Mouse (Mus musculus): ENCODE data around the gene Agpat3. TPM values are rescaled to one million over a fixed set of nuclear protein-coding genes. Genes with fewer than 3 reads are reported as not detected.

Agpat3 gene
- total RNA-seq (2014; rRNA removed) (106 and 137 TPM in 2 replicates), polyA plus RNA-seq (2015; fragmentation: Nextera tagmentation; extraction: Ambion mirVana) (91.7 and 96.8 TPM in 2 replicates)

GRCm38 (mm10) chr10:78351887-78352665, at the start of gene Agpat3:
Gene Agpat3 (minus strand): TSS chr10:78352489.
- Histone ChIP-seq H3K4me2 (ENCODE audit: low read depth, low read length, poor library complexity, severe bottlenecking) (peak within 1 kb of the TSS; percentile 87), H3K9me3 (ENCODE audit: low read length) (no peaks in the 10 kb centered on the region), H3K36me3 (ENCODE audit: insufficient read depth, low read length) (no peaks in the 10 kb centered on the region), H3K27me3 (ENCODE audit: insufficient read depth, low read length) (no peaks in the 10 kb centered on the region), H3K27ac (ENCODE audit: low read depth, low read length) (peak within 1 kb of the TSS; percentile 74), H3K4me1 (ENCODE audit: insufficient read depth, low read length) (peaks cover 9% of the 10 kb centered on the region), H3K4me3 (ENCODE audit: low read depth, low read length) (peak within 1 kb of the TSS; percentile 95), H3K9ac (replicated peaks; ENCODE audit: low read length, poor library complexity, severe bottlenecking) (peak within 1 kb of the TSS; percentile 98)
- TF ChIP-seq CTCF (IDR thresholded peaks at IDR 0.05), result no peak
- peak; percentile 82 for ATAC-seq (ENCODE audit: low FRiP score)
- peak; percentile 61 for DNase-seq (ENCODE audit: low spot score)
- WGBS, result under 1% methylated on average over 42 of the region's 113 CpGs

- 89% methylated on average over 2 of the region's 2 CpGs for WGBS
- peaks cover 64% of the 10 kb centered on the region for H3K36me3 ChIP-seq (ENCODE audit: insufficient read depth, low read length)
These were observed 48.8 kb upstream of the Agpat3 start for GRCm38 (mm10) chr10:78401127-78401526.

DNA sequence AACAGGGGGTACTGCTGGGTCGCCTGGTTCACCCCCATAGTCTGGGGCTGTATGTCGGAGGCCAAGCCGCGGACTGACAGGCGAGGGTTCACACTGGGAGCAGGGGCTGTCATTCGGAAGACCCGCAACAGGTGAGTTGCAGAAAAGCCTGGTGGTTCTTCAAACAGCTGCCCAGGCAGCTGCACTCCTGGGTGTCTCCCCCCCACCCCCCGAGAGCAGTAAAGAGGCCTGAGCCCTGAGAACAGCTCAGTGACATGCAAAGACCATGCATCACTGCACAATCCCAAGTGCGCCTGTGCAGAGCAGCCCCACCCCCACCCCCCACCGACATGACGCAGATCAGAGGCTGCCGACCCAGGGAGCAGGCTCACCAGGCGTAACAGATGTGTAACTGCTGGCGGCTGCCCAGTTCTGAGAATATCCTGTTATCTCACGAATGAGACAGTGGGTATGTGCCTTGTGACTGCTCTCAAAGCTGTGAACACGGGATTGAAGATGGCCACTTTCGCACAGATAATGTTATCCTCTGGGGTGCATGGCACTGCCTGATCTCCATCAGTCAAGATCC, 46.9 kb upstream of the Agpat3 start:
- Histone ChIP-seq H3K27me3 (ENCODE audit: insufficient read depth, low read length) (no peaks in the 10 kb centered on the region), H3K4me2 (ENCODE audit: low read depth, low read length, poor library complexity, severe bottlenecking) (no peak overlapping the region), H3K4me1 (ENCODE audit: insufficient read depth, low read length) (peaks cover 4% of the 10 kb centered on the region; the same call in 1 of the 2 replicates), H3K36me3 (ENCODE audit: insufficient read depth, low read length) (peaks cover 47% of the 10 kb centered on the region), H3K9ac (replicated peaks; ENCODE audit: low read length, poor library complexity, severe bottlenecking) (0 out of 2 replicates have a peak overlapping the region, but pooled peaks have one; percentile 19), H3K9me3 (ENCODE audit: low read length) (no peaks in the 10 kb centered on the region), H3K4me3 (ENCODE audit: low read depth, low read length) (no peak overlapping the region), H3K27ac (ENCODE audit: low read depth, low read length) (peak overlapping the region; percentile 47; the same call in 1 of the 2 replicates)
- 32% methylated on average over 17 of the region's 17 CpGs for WGBS
- DNase-seq (ENCODE audit: low spot score) (peak; percentile 62), ATAC-seq (ENCODE audit: low FRiP score) (peak; percentile 36)
- TF ChIP-seq CTCF (IDR thresholded peaks at IDR 0.05), result no peak

More at GRCm38 (mm10) chr10:78401127-78401526, 48.8 kb upstream of the Agpat3 start:
- Histone ChIP-seq H3K9ac (replicated peaks; ENCODE audit: low read length, poor library complexity, severe bottlenecking) (no peak overlapping the region), H3K27me3 (ENCODE audit: insufficient read depth, low read length) (no peaks in the 10 kb centered on the region), H3K4me1 (ENCODE audit: insufficient read depth, low read length) (no peaks in the 10 kb centered on the region; the same call in 1 of the 2 replicates), H3K27ac (ENCODE audit: low read depth, low read length) (no peak overlapping the region), H3K4me3 (ENCODE audit: low read depth, low read length) (no peak overlapping the region), H3K4me2 (ENCODE audit: low read depth, low read length, poor library complexity, severe bottlenecking) (no peak overlapping the region), H3K9me3 (ENCODE audit: low read length) (no peaks in the 10 kb centered on the region)
- no peak for DNase-seq (ENCODE audit: low spot score)
- TF ChIP-seq CTCF (IDR thresholded peaks at IDR 0.05), result no peak
- no peak for ATAC-seq (ENCODE audit: low FRiP score)

GRCm38 (mm10) chr10:78396625-78396885, 44.3 kb upstream of the Agpat3 start:
- no peak for TF ChIP-seq CTCF (IDR thresholded peaks at IDR 0.05)
- Histone ChIP-seq H3K9me3 (ENCODE audit: low read length) (no peaks in the 10 kb centered on the region), H3K27me3 (ENCODE audit: insufficient read depth, low read length) (peaks cover 7% of the 10 kb centered on the region), H3K9ac (replicated peaks; ENCODE audit: low read length, poor library complexity, severe bottlenecking) (no peak overlapping the region), H3K4me1 (ENCODE audit: insufficient read depth, low read length) (peaks cover 4% of the 10 kb centered on the region; the same call in 1 of the 2 replicates), H3K36me3 (ENCODE audit: insufficient read depth, low read length) (peaks cover 21% of the 10 kb centered on the region), H3K4me3 (ENCODE audit: low read depth, low read length) (no peak overlapping the region), H3K4me2 (ENCODE audit: low read depth, low read length, poor library complexity, severe bottlenecking) (peak overlapping the region; percentile 16), H3K27ac (ENCODE audit: low read depth, low read length) (peak overlapping the region; percentile 81)
- 52% methylated on average over 4 of the region's 4 CpGs for WGBS
- no peak for DNase-seq (ENCODE audit: low spot score)
- peak; percentile 6 for ATAC-seq (ENCODE audit: low FRiP score)

GRCm38 (mm10) chr10:78395819-78396624, 43.7 kb upstream of the Agpat3 start:
- peaks cover 4% of the 10 kb centered on the region; the same call in 1 of the 2 replicates for H3K4me1 ChIP-seq (ENCODE audit: insufficient read depth, low read length)
- H3K9ac ChIP-seq (replicated peaks; ENCODE audit: low read length, poor library complexity, severe bottlenecking), result no peak overlapping the region
- peak overlapping the region; percentile 81 for H3K27ac ChIP-seq (ENCODE audit: low read depth, low read length)
- WGBS, result 6% methylated on average over 17 of the region's 17 CpGs
- H3K9me3 ChIP-seq (ENCODE audit: low read length), result no peaks in the 10 kb centered on the region
- DNase-seq (ENCODE audit: low spot score) (peak; percentile 97), ATAC-seq (ENCODE audit: low FRiP score) (peak; percentile 80)
- peaks cover 10% of the 10 kb centered on the region for H3K27me3 ChIP-seq (ENCODE audit: insufficient read depth, low read length)
- TF ChIP-seq CTCF (IDR thresholded peaks at IDR 0.05), result peak; percentile 97
- no peak overlapping the region for H3K4me3 ChIP-seq (ENCODE audit: low read depth, low read length)
- peaks cover 15% of the 10 kb centered on the region for H3K36me3 ChIP-seq (ENCODE audit: insufficient read depth, low read length)
- H3K4me2 ChIP-seq (ENCODE audit: low read depth, low read length, poor library complexity, severe bottlenecking), result peak overlapping the region; percentile 16

Data from midbrain, postnatal 0 days (tissue).